In genomic region chr11:24005445-24006156, GRCm38 (mm10) we compare ENCODE assay signal across 16 mouse cellular contexts.
DNase-seq lines count a peak whose midpoint lies in the region; ATAC-seq and TF ChIP-seq lines count a peak whose summit lies in the region.
"Had no signal": no experiment of that assay in that cellular context is flagged by ENCODE, and none has a peak within 500 bp of the region (broad histone marks: within the 10 kb centered on the region; RNA-seq: fewer than 3 reads in every experiment).

No protein-coding gene starts in this region.

- H3K9ac ChIP-seq in heart, embryonic 13.5 days: no peak overlapping the region
- no peak overlapping the region for H3K9ac ChIP-seq in heart, embryonic 12.5 days
- H3K9ac ChIP-seq: liver, embryonic 14.5 days had no signal

- DNase-seq in frontal cortex, postnatal 25 days (ENCODE audit: low spot score in 2 of 2): peak; percentile 42 to 53
- peak; percentile 54 to 58 for DNase-seq in left cerebral cortex, adult 2 months (ENCODE audit: extremely low spot score in 1 of 2, low spot score in 2 of 2)
- DNase-seq in right cerebral cortex, postnatal 25 days: peak; percentile 74
- no peak for DNase-seq in spleen, postnatal 4 days (ENCODE audit: low spot score in 2 of 2)
- no peak for DNase-seq in urinary bladder, adult 2 months (ENCODE audit: low spot score)
- no peak for DNase-seq in kidney, adult 9 months
- DNase-seq: adrenal gland, postnatal 25 days; cerebellum, adult 18-20 months; gastrocnemius, postnatal 10 days; kidney, adult 18-20 months; lung, postnatal 36 days; midbrain, embryonic 14.5 days had no signal

- no peak overlapping the region for H3K27ac ChIP-seq in heart, embryonic 13.5 days (replicated peaks)
- no peak overlapping the region for H3K27ac ChIP-seq in heart, embryonic 12.5 days (ENCODE audit: poor library complexity, severe bottlenecking)
- peak overlapping the region; percentile 88 for H3K27ac ChIP-seq in left cerebral cortex, adult 2 months
- H3K27ac ChIP-seq: liver, embryonic 14.5 days; stomach, postnatal 0 days had no signal

- intact Hi-C loops in left cerebral cortex, adult 2 months (cut with DNase I): no loop called here

- no peak for TF ChIP-seq CTCF in left cerebral cortex, adult 2 months (IDR thresholded peaks at IDR 0.05)

- H3K4me3 ChIP-seq in heart, embryonic 13.5 days: no peak overlapping the region
- H3K4me3 ChIP-seq in heart, embryonic 12.5 days: no peak overlapping the region
- H3K4me3 ChIP-seq in left cerebral cortex, adult 2 months: no peak overlapping the region

- H3K4me2 ChIP-seq in heart, embryonic 13.5 days: 0 out of 2 replicates have a peak overlapping the region, but pooled peaks have one; percentile 18
- no peak overlapping the region for H3K4me2 ChIP-seq in heart, embryonic 12.5 days

- no peaks in the 10 kb centered on the region for H3K27me3 ChIP-seq in heart, embryonic 13.5 days (replicated peaks)
- H3K27me3 ChIP-seq in heart, embryonic 12.5 days (replicated peaks): no peaks in the 10 kb centered on the region

- no peaks in the 10 kb centered on the region for H3K9me3 ChIP-seq in heart, embryonic 13.5 days
- no peaks in the 10 kb centered on the region for H3K9me3 ChIP-seq in heart, embryonic 12.5 days (replicated peaks)

- no peak for ATAC-seq in heart, embryonic 13.5 days (ENCODE audit: extremely low read depth, insufficient number of reproducible peaks, low FRiP score, low TSS enrichment)
- no peak for ATAC-seq in heart, embryonic 12.5 days (ENCODE audit: insufficient number of reproducible peaks, low FRiP score)

- H3K4me1 ChIP-seq in heart, embryonic 13.5 days: peaks cover 4% of the 10 kb centered on the region; the same call in 1 of the 2 replicates
- H3K4me1 ChIP-seq in heart, embryonic 12.5 days (replicated peaks): no peaks in the 10 kb centered on the region

- 58% methylated on average over 15 of the region's 15 CpGs for whole genome bisulfite sequencing in heart, embryonic 13.5 days
- WGBS in heart, embryonic 12.5 days: 64% methylated on average over 15 of the region's 15 CpGs

- no peaks in the 10 kb centered on the region for H3K36me3 ChIP-seq in heart, embryonic 13.5 days
- H3K36me3 ChIP-seq in heart, embryonic 12.5 days: no peaks in the 10 kb centered on the region

Comparison
In these comparisons a context has a peak if more than half of its experiments do, and no peak if none do; other contexts are left out.
1. DNase-seq: peak in frontal cortex, postnatal 25 days (2 of 2), left cerebral cortex, adult 2 months (2 of 2) and right cerebral cortex, postnatal 25 days (single experiment); none in spleen, postnatal 4 days (0 of 2), urinary bladder, adult 2 months (single experiment) and kidney, adult 9 months (single experiment).